Mouse (Mus musculus) heart, embryonic 12.5 days (tissue): ENCODE results near the gene Smu1. TPM values are rescaled to one million over a fixed set of nuclear protein-coding genes. Genes with fewer than 3 reads are reported as not detected.
A peak's percentile ranks its signal among the peaks of the same experiment; 100 is the strongest.
"Not testable (repeated sequence)": the region's sequence is repeated elsewhere in the genome, so short reads cannot be mapped to it uniquely, and the experiment has no call there.

ENCODE experiments used
- ATAC-seq: fragments of 200-750 bp; cut with Nextera tagmentation; 2 replicates; pipeline ENCODE4 v1.8.0; 2017; ENCODE audit warnings: moderate TSS enrichment, moderate library complexity; ENCODE audit not compliant: insufficient number of reproducible peaks, low FRiP score
- H3K27ac ChIP-seq: fragments of 300-500 bp; sonication (generic); 2 replicates; pipeline ENCODE4 v1.5.1; 2016; ENCODE audit warnings: mild to moderate bottlenecking, moderate library complexity; ENCODE audit not compliant: poor library complexity, severe bottlenecking
- H3K27me3 ChIP-seq: fragments of 300-500 bp; sonication (generic); replicated peaks from 2 replicates; pipeline ENCODE4 v1.6.1; 2016; ENCODE audit warnings: mild to moderate bottlenecking, moderate library complexity
- H3K36me3 ChIP-seq: fragments of 300-500 bp; sonication (generic); 2 replicates; pipeline ENCODE4 v1.6.1; 2016; ENCODE audit warnings: mild to moderate bottlenecking, moderate library complexity
- H3K4me1 ChIP-seq: fragments of 300-500 bp; sonication (generic); replicated peaks from 2 replicates; pipeline ENCODE4 v1.6.1; 2016; ENCODE audit warnings: mild to moderate bottlenecking
- H3K4me2 ChIP-seq: fragments of 300-500 bp; sonication (generic); 2 replicates; pipeline ENCODE4 v1.6.1; 2016; ENCODE audit warnings: mild to moderate bottlenecking, moderate library complexity
- H3K4me3 ChIP-seq: fragments of 300-500 bp; sonication (generic); 2 replicates; pipeline ENCODE4 v1.5.1; 2016; ENCODE audit warnings: mild to moderate bottlenecking
- H3K9ac ChIP-seq: fragments of 300-500 bp; sonication (generic); 2 replicates; pipeline ENCODE4 v1.6.1; 2016; ENCODE audit warnings: mild to moderate bottlenecking, moderate library complexity
- H3K9me3 ChIP-seq: fragments of 300-500 bp; sonication (generic); replicated peaks from 2 replicates; pipeline ENCODE4 v1.6.1; 2016; ENCODE audit warnings: mild to moderate bottlenecking, moderate library complexity
- WGBS: fragments of 180-500 bp; shearing (Covaris S2); methylation state at CpG from one replicate; pipeline ENCODE4 v1.1.7; 2016; 5-methylcytosine and 5-hydroxymethylcytosine counted together
- polyA plus RNA-seq: library from polyadenylated mRNA; unstranded; fragments of >200 nt; fragmentation: Nextera tagmentation; extraction: Ambion mirVana; gene quantifications from 2 replicates; pipeline ENCODE4 v1.2.1, GENCODE M21; 2016

Smu1 gene
- 93.8 and 94.3 TPM in 2 replicates for polyA plus RNA-seq

DNA sequence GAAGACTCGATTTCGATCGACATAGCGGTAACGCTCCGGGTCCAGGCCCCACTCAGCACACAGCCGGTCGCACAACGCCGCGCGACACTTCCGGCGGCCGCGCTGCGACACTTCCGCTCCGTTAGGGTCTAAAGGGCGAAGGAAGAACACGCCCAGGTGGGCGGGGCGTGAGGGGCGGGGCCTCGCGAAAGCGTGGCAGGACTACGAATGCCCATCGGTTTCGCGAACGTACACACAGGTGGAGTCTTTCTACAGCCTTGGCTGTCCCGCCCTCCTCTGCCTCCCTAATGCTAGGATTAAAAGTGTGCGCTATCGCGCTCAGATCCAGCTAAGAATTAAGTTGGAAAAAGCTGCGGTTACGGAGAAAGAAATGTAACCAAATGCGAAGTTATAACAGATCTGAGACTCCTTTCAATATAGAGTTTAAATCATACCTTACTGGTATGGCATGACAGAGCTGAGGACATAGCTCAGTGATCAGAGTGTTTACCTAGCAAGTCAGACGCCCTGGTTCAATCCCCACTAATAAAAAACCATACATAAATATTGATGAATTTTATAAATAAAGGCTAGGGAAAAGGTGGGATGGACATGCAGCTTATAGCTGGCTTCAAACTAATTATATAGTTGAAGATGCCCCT, at the start of gene Smu1:
Smu1 (minus strand) TSS at position 144 of the 641 bp plus-strand sequence.
- H3K36me3 ChIP-seq, result peaks cover 26% of the 10 kb centered on the region
- no peaks in the 10 kb centered on the region for H3K9me3 ChIP-seq
- 0 out of 2 replicates have a peak, but pooled peaks cover 5% of the 10 kb centered on the region for H3K27me3 ChIP-seq
- peak within 1 kb of the TSS; percentile 100 for H3K4me3 ChIP-seq
- ATAC-seq, result peak; percentile 98
- under 1% methylated on average over 40 of the region's 40 CpGs for WGBS
- peaks cover 3% of the 10 kb centered on the region; the same call in 1 of the 2 replicates for H3K4me1 ChIP-seq
- H3K4me2 ChIP-seq, result peak within 1 kb of the TSS; percentile 88
- peak within 1 kb of the TSS; percentile 95 for H3K9ac ChIP-seq
- peak within 1 kb of the TSS; percentile 26 for H3K27ac ChIP-seq

DNA sequence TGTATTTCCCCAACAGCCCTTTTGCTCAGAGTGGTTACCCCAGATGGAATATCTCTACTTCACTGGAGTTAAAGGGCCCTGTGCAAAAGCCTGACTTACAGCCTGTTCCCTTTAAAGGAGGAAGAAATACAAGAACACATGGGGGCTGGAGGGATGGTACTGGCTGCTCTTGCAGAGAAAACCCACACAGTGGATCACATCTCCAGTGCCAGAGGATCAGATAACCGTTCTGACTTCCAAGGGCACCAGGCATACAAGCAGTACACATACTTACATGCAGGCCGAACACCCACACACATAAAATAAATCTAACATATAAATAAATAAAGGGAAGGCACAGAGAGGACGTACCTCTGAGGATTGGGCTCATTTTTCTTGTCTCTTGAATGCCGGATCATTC, 49.7 kb upstream of the Smu1 start:
- no peak overlapping the region for H3K4me2 ChIP-seq
- no peak for ATAC-seq
- no peak overlapping the region for H3K9ac ChIP-seq
- peaks cover 93% of the 10 kb centered on the region for H3K36me3 ChIP-seq
- no peaks in the 10 kb centered on the region for H3K27me3 ChIP-seq
- peaks cover 18% of the 10 kb centered on the region for H3K4me1 ChIP-seq
- H3K4me3 ChIP-seq, result no peak overlapping the region
- no peak overlapping the region for H3K27ac ChIP-seq
- 91% methylated on average over 4 of the region's 4 CpGs for WGBS
- H3K9me3 ChIP-seq, result no peaks in the 10 kb centered on the region

DNA sequence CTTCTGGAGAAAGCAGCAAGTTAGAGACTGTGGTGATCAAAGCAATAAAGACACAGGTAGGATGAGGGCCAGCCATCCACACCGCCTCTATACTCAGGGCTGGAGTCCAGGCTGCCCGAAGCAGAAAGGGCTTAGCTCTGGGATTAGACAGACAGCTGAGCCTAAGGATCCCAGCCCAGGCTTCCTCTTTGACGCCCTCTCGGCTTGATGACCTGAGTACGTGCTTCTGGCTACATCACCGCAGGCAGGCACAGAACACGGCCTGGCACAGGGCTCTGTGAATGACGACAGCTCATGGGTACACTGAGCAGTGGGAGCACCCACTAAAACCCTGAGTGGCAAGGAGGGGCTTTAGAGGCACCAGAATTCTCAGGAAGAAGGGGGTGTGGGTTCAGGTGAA, 47.7 kb upstream of the Smu1 start:
- Histone ChIP-seq H3K4me1 (peaks cover 24% of the 10 kb centered on the region), H3K27ac (no peak overlapping the region), H3K9ac (no peak overlapping the region), H3K4me3 (no peak overlapping the region), H3K27me3 (no peaks in the 10 kb centered on the region), H3K36me3 (peaks cover 78% of the 10 kb centered on the region), H3K4me2 (no peak overlapping the region), H3K9me3 (no peaks in the 10 kb centered on the region)
- no peak for ATAC-seq
- 86% methylated on average over 8 of the region's 8 CpGs for WGBS

DNA sequence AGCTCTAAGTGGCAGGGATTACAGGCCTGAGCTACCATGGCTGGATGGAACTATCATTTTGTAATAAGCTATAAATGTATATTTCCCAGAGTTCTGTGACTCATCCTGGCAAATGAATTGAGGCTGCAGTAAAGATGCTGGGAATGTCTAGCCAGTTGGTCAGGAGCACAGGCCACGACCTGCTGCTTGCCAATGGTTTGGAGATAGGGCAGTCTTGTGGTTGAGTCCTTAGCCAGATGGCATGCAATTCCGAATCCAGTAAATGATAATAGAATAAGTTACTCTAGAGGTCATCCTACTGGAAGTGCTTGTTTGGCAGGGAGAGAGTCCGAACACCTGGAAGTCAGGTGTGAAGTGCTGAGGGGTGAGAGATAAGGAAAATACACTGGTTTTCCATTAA, 45.1 kb upstream of the Smu1 start:
- H3K4me1 ChIP-seq, result peaks cover 38% of the 10 kb centered on the region
- H3K4me3 ChIP-seq, result no peak overlapping the region
- no peak overlapping the region for H3K4me2 ChIP-seq
- ATAC-seq, result no peak
- H3K27ac ChIP-seq, result no peak overlapping the region
- H3K9me3 ChIP-seq, result no peaks in the 10 kb centered on the region
- no peaks in the 10 kb centered on the region for H3K27me3 ChIP-seq
- H3K36me3 ChIP-seq, result peaks cover 53% of the 10 kb centered on the region
- 87% methylated on average over 3 of the region's 3 CpGs for WGBS
- H3K9ac ChIP-seq, result no peak overlapping the region

DNA sequence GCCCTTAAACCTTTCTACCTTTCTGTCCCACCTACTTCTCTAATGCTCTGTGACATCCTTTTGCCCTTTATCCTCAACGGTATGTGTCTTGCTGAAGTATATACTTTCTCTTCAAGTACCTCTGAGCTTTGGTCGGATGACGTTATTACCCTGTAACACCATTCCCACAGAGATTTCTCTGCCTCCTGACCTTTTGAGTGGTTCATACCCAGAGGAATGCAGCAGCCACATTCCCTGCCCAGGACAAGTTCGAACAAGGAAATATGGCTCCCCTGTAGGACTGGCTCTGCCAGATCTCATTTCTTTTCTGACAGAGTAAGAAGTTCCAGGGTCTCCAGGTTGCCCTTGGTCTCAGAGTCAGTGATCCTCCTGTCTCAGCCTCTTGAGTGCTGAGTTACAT, 44.2 kb upstream of the Smu1 start:
- H3K36me3 ChIP-seq, result peaks cover 49% of the 10 kb centered on the region
- ATAC-seq, result no peak
- no peak overlapping the region for H3K27ac ChIP-seq
- no peak overlapping the region for H3K4me3 ChIP-seq
- H3K4me2 ChIP-seq, result no peak overlapping the region
- H3K4me1 ChIP-seq, result peaks cover 38% of the 10 kb centered on the region
- no peaks in the 10 kb centered on the region for H3K9me3 ChIP-seq
- no peak overlapping the region for H3K9ac ChIP-seq
- 64% methylated on average over 4 of the region's 4 CpGs for WGBS
- H3K27me3 ChIP-seq, result no peaks in the 10 kb centered on the region

DNA sequence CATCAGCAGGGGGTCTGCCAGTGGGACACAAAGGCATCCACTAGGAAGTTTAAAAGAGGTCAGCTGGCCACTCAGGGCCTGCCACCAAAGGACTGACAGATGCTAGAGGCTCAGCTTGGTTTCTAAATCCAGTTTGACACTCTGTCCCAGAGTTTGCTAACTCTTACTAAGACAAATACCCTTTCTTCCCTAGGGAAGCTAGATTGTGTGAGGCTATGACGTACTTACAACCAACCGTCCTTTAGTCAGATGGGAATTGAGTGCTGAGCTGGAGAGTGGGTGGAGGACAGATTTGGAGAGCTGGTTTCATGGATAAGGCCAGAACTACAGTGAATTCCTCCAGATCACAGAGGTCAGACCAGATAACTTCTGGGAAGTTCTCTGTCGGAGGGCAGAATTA, 43.1 kb upstream of the Smu1 start:
- peaks cover 38% of the 10 kb centered on the region for H3K4me1 ChIP-seq
- peaks cover 44% of the 10 kb centered on the region for H3K36me3 ChIP-seq
- no peak overlapping the region for H3K27ac ChIP-seq
- no peak for ATAC-seq
- H3K9me3 ChIP-seq, result no peaks in the 10 kb centered on the region
- WGBS, result 52% methylated on average over 3 of the region's 3 CpGs
- no peak overlapping the region for H3K9ac ChIP-seq
- H3K27me3 ChIP-seq, result no peaks in the 10 kb centered on the region
- H3K4me2 ChIP-seq, result no peak overlapping the region
- H3K4me3 ChIP-seq, result no peak overlapping the region

DNA sequence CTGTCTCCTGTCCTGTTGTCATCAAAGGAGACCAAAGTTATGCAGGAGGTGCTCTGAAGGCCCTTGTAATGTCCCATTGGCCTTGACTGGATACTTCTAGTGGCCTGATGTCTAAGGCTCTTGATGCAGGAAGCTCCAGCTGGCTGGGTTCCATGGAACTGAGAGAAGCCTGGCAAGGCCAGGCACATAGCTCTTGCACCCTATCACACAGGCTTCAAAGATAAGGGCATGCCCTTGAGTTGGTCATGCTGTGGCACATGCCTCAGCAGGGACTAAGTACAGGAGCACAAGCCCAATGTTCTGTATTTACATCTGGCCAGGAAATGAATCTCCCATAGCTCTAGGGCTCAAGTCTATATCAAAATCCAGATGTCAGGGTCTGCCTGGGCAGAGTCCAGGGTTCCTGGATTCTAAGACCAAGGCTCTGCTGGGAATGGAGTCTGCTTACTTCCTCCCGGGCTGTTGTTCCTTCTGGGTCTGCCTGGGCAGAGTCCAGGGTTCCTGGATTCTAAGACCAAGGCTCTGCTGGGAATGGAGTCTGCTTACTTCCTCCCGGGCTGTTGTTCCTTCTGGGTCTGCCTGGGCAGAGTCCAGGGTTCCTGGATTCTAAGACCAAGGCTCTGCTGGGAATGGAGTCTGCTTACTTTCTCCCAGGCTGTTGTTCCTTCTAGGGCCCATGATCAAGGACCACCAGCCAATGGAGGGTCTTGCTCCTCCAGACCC, 41.3 kb upstream of the Smu1 start:
- peak overlapping the region; percentile 50 for H3K27ac ChIP-seq
- H3K9ac ChIP-seq, H3K27me3 ChIP-seq, H3K4me2 ChIP-seq, H3K9me3 ChIP-seq, H3K4me3 ChIP-seq: not testable (repeated sequence)
- H3K36me3 ChIP-seq, result peaks cover 28% of the 10 kb centered on the region
- peaks cover 38% of the 10 kb centered on the region for H3K4me1 ChIP-seq
- WGBS, result 80% methylated on average over 2 of the region's 2 CpGs
- ATAC-seq, result peak; percentile 65; the same call in 1 of the 2 replicates

DNA sequence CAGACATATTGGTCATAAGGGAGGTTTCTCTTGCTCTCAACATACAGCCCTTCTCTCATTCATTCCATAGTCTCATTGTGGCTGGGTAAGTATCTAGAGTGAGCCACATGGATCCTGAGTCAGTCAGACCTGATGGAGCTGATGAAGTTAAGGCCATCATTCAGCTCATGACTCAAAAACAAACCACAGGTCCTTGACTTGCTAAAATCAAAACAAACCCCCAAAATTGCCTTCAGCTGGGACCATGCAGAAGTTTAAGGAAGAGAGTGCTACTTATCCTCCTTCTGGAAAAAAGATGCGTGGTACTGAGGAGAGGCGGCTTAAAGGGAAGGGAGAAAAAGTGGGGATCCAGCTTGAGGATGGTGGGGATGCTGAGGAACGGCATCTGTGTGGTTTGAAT, 38.0 kb upstream of the Smu1 start:
- peaks cover 7% of the 10 kb centered on the region for H3K9me3 ChIP-seq
- peaks cover 9% of the 10 kb centered on the region for H3K36me3 ChIP-seq
- no peak overlapping the region for H3K27ac ChIP-seq
- H3K4me1 ChIP-seq, result peaks cover 17% of the 10 kb centered on the region
- no peaks in the 10 kb centered on the region for H3K27me3 ChIP-seq
- no peak overlapping the region for H3K4me2 ChIP-seq
- H3K9ac ChIP-seq, result no peak overlapping the region
- 86% methylated on average over 3 of the region's 3 CpGs for WGBS
- no peak for ATAC-seq
- no peak overlapping the region for H3K4me3 ChIP-seq

DNA sequence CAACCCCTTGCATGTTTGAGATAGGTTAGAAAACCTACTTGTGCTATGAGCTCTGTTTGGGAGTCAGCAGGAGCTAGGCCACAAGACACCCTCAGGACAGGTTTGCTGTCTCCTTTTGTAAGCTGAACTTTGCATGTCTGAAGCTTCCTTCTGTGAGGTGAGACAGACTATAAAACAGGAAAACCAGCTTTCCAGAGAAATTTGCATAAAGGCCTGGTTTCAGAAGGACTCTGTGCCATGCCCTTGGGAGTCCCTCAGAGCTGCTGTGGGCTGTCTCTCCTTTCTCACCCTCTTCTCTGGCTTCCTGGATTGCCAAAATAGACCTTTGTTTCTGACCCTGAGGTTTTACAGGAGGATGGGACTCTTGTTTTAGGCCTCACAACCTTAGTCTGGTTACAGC, 36.6 kb upstream of the Smu1 start:
- Histone ChIP-seq H3K4me1 (peaks cover 8% of the 10 kb centered on the region), H3K27ac (no peak overlapping the region), H3K4me2 (no peak overlapping the region), H3K9me3 (peaks cover 7% of the 10 kb centered on the region), H3K9ac (no peak overlapping the region), H3K4me3 (no peak overlapping the region), H3K36me3 (peaks cover 9% of the 10 kb centered on the region), H3K27me3 (no peaks in the 10 kb centered on the region)
- no peak for ATAC-seq

DNA sequence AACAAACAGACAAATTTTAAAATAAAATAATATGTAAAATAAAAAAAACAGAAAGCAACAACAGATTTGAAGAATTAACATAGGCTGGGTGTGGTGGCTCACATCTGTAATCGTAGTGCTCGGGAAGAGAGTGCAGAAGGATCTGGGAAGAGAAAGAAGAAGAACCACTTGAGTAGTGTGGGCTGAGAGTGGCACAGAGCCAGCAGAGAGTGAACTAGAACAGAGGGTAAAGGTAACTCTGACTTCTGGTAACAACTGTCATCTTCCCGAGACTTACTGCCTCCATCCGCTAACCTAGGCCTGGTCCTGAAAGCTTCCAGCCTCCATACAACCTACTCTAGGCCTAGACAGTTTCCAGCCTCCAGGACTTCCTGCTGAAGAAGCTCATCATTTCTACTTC, 33.5 kb upstream of the Smu1 start:
- H3K4me2 ChIP-seq, result no peak overlapping the region
- H3K27ac ChIP-seq, result no peak overlapping the region
- no peaks in the 10 kb centered on the region for H3K4me1 ChIP-seq
- ATAC-seq, result no peak
- H3K9ac ChIP-seq, result no peak overlapping the region
- no peak overlapping the region for H3K4me3 ChIP-seq
- WGBS, result 85% methylated on average over 4 of the region's 4 CpGs
- no peaks in the 10 kb centered on the region for H3K36me3 ChIP-seq
- H3K9me3 ChIP-seq, result peaks cover 7% of the 10 kb centered on the region
- H3K27me3 ChIP-seq, result no peaks in the 10 kb centered on the region

DNA sequence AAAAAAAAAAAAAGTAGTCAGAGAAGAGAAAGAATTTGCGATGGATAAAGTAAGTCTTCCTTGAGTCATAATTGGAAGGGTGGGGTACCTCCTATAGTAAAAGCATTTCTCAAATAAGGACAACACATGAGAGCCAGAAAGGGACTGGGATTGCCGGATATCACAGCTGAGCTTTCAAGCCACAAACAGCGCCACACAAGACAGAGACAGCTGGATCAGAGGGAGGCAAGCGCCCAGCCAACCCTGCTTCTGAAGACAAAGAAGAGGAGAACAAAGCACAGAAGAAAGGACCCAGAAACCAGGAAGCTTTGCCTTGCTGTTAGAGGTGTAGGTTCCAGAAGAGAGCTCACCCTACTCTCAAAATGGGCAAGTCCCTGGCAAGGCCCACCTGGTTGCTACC, 28.9 kb upstream of the Smu1 start:
- WGBS, result 80% methylated on average over 4 of the region's 4 CpGs
- Histone ChIP-seq H3K4me1 (peaks cover 10% of the 10 kb centered on the region), H3K27me3 (no peaks in the 10 kb centered on the region), H3K4me2 (no peak overlapping the region), H3K36me3 (no peaks in the 10 kb centered on the region), H3K9me3 (no peaks in the 10 kb centered on the region), H3K4me3 (no peak overlapping the region), H3K9ac (no peak overlapping the region), H3K27ac (no peak overlapping the region)
- ATAC-seq, result no peak
